Mouse (Mus musculus): ENCODE measurements around the gene H2-DMb1. TPM values are rescaled to one million over a fixed set of nuclear protein-coding genes. Genes with fewer than 3 reads are reported as not detected.
A peak's percentile ranks its signal among the peaks of the same experiment; 100 is the strongest.

H2-DMb1 gene
- polyA plus RNA-seq, 1 experiment from 2014 or later: 8.6 TPM

GRCm38 (mm10) chr17:34196941-34197894 is 44.3 kb downstream of the H2-DMb1 start, which contains the start of gene Psmb8:
Gene Psmb8, plus strand, starts transcription at chr17:34197721.
- H3K27me3 ChIP-seq (ENCODE audit: insufficient read depth, low read length): peaks cover 73% of the 10 kb centered on the region
- peak within 1 kb of the TSS; percentile 59 for H3K9ac ChIP-seq (replicated peaks; ENCODE audit: low read length)
- 5% methylated on average over 41 of the region's 41 CpGs for WGBS

GRCm38 (mm10) chr17:34197904-34198520 is 45.1 kb downstream of the H2-DMb1 start:
- Histone ChIP-seq H3K4me3 (ENCODE audit: low read length) (peak overlapping the region; percentile 56), H3K4me2 (replicated peaks; ENCODE audit: low read depth, low read length) (peak overlapping the region; percentile 72), H3K27me3 (ENCODE audit: insufficient read depth, low read length) (peaks cover 65% of the 10 kb centered on the region), H3K9ac (replicated peaks; ENCODE audit: low read length) (peak overlapping the region; percentile 59), H3K4me1 (ENCODE audit: insufficient read depth, low read length) (peaks cover 13% of the 10 kb centered on the region), H3K27ac (ENCODE audit: low read length) (no peak overlapping the region), H3K36me3 (ENCODE audit: insufficient read depth, low read length) (no peaks in the 10 kb centered on the region), H3K9me3 (ENCODE audit: low read length) (no peaks in the 10 kb centered on the region)
- WGBS: 1% methylated on average over 32 of the region's 32 CpGs
- no peak for ATAC-seq (ENCODE audit: low FRiP score, low TSS enrichment)

More at GRCm38 (mm10) chr17:34196941-34197894, 44.3 kb downstream of the H2-DMb1 start, which contains the start of gene Psmb8:
- Histone ChIP-seq H3K9me3 (ENCODE audit: low read length) (no peaks in the 10 kb centered on the region), H3K4me1 (ENCODE audit: insufficient read depth, low read length) (peaks cover 13% of the 10 kb centered on the region), H3K36me3 (ENCODE audit: insufficient read depth, low read length) (no peaks in the 10 kb centered on the region), H3K4me2 (replicated peaks; ENCODE audit: low read depth, low read length) (peak within 1 kb of the TSS; percentile 72), H3K27ac (ENCODE audit: low read length) (no peak within 1 kb of the TSS), H3K4me3 (ENCODE audit: low read length) (peak within 1 kb of the TSS; percentile 56)
- peak; percentile 89 for ATAC-seq (ENCODE audit: low FRiP score, low TSS enrichment)

- peaks cover 13% of the 10 kb centered on the region for H3K4me1 ChIP-seq (ENCODE audit: insufficient read depth, low read length)
- ATAC-seq (ENCODE audit: low FRiP score, low TSS enrichment): no peak
- peaks cover 60% of the 10 kb centered on the region for H3K27me3 ChIP-seq (ENCODE audit: insufficient read depth, low read length)
- no peak overlapping the region for H3K27ac ChIP-seq (ENCODE audit: low read length)
- H3K9me3 ChIP-seq (ENCODE audit: low read length): no peaks in the 10 kb centered on the region
- peak overlapping the region; percentile 56 for H3K4me3 ChIP-seq (ENCODE audit: low read length)
- WGBS: 12% methylated on average over 11 of the region's 11 CpGs
- peak overlapping the region; percentile 59 for H3K9ac ChIP-seq (replicated peaks; ENCODE audit: low read length)
- H3K36me3 ChIP-seq (ENCODE audit: insufficient read depth, low read length): no peaks in the 10 kb centered on the region
- peak overlapping the region; percentile 72 for H3K4me2 ChIP-seq (replicated peaks; ENCODE audit: low read depth, low read length)
Observed at GRCm38 (mm10) chr17:34198521-34198912, 45.6 kb downstream of the H2-DMb1 start.

- no peak overlapping the region for H3K4me2 ChIP-seq (replicated peaks; ENCODE audit: low read depth, low read length)
- WGBS: 67% methylated on average over 12 of the region's 12 CpGs
- H3K27me3 ChIP-seq (ENCODE audit: insufficient read depth, low read length): peaks cover 54% of the 10 kb centered on the region
- peaks cover 13% of the 10 kb centered on the region for H3K4me1 ChIP-seq (ENCODE audit: insufficient read depth, low read length)
- H3K4me3 ChIP-seq (ENCODE audit: low read length): no peak overlapping the region
- no peak overlapping the region for H3K27ac ChIP-seq (ENCODE audit: low read length)
- H3K9me3 ChIP-seq (ENCODE audit: low read length): no peaks in the 10 kb centered on the region
- no peak for ATAC-seq (ENCODE audit: low FRiP score, low TSS enrichment)
- H3K36me3 ChIP-seq (ENCODE audit: insufficient read depth, low read length): no peaks in the 10 kb centered on the region
- H3K9ac ChIP-seq (replicated peaks; ENCODE audit: low read length): no peak overlapping the region
Observed at GRCm38 (mm10) chr17:34199050-34199619, 46.3 kb downstream of the H2-DMb1 start.

- H3K27me3 ChIP-seq (ENCODE audit: insufficient read depth, low read length): peaks cover 45% of the 10 kb centered on the region
- no peak overlapping the region for H3K4me3 ChIP-seq (ENCODE audit: low read length)
- WGBS: 83% methylated on average over 10 of the region's 10 CpGs
- H3K9me3 ChIP-seq (ENCODE audit: low read length): no peaks in the 10 kb centered on the region
- ATAC-seq (ENCODE audit: low FRiP score, low TSS enrichment): no peak
- peaks cover 18% of the 10 kb centered on the region for H3K4me1 ChIP-seq (ENCODE audit: insufficient read depth, low read length)
- no peaks in the 10 kb centered on the region for H3K36me3 ChIP-seq (ENCODE audit: insufficient read depth, low read length)
- no peak overlapping the region for H3K27ac ChIP-seq (ENCODE audit: low read length)
- H3K4me2 ChIP-seq (replicated peaks; ENCODE audit: low read depth, low read length): no peak overlapping the region
- H3K9ac ChIP-seq (replicated peaks; ENCODE audit: low read length): no peak overlapping the region
Observed at GRCm38 (mm10) chr17:34200047-34200446, 47.2 kb downstream of the H2-DMb1 start.

- peaks cover 36% of the 10 kb centered on the region for H3K27me3 ChIP-seq (ENCODE audit: insufficient read depth, low read length)
Observed at GRCm38 (mm10) chr17:34200772-34201505, 48.1 kb downstream of the H2-DMb1 start.

GRCm38 (mm10) chr17:34201506-34202055 is 48.7 kb downstream of the H2-DMb1 start:
- no peak overlapping the region for H3K27ac ChIP-seq (ENCODE audit: low read length)
- H3K9me3 ChIP-seq (ENCODE audit: low read length): no peaks in the 10 kb centered on the region
- WGBS: 67% methylated on average over 7 of the region's 7 CpGs
- H3K4me3 ChIP-seq (ENCODE audit: low read length): no peak overlapping the region
- H3K9ac ChIP-seq (replicated peaks; ENCODE audit: low read length): no peak overlapping the region
- peaks cover 36% of the 10 kb centered on the region for H3K27me3 ChIP-seq (ENCODE audit: insufficient read depth, low read length)
- H3K4me1 ChIP-seq (ENCODE audit: insufficient read depth, low read length): peaks cover 24% of the 10 kb centered on the region
- no peak for ATAC-seq (ENCODE audit: low FRiP score, low TSS enrichment)
- no peak overlapping the region for H3K4me2 ChIP-seq (replicated peaks; ENCODE audit: low read depth, low read length)
- no peaks in the 10 kb centered on the region for H3K36me3 ChIP-seq (ENCODE audit: insufficient read depth, low read length)

More at GRCm38 (mm10) chr17:34200772-34201505, 48.1 kb downstream of the H2-DMb1 start:
- H3K4me1 ChIP-seq (ENCODE audit: insufficient read depth, low read length): peaks cover 24% of the 10 kb centered on the region
- no peaks in the 10 kb centered on the region for H3K36me3 ChIP-seq (ENCODE audit: insufficient read depth, low read length)
- H3K4me2 ChIP-seq (replicated peaks; ENCODE audit: low read depth, low read length): no peak overlapping the region
- no peak overlapping the region for H3K27ac ChIP-seq (ENCODE audit: low read length)
- H3K4me3 ChIP-seq (ENCODE audit: low read length): no peak overlapping the region
- 85% methylated on average over 16 of the region's 16 CpGs for WGBS
- no peaks in the 10 kb centered on the region for H3K9me3 ChIP-seq (ENCODE audit: low read length)
- ATAC-seq (ENCODE audit: low FRiP score, low TSS enrichment): no peak
- H3K9ac ChIP-seq (replicated peaks; ENCODE audit: low read length): no peak overlapping the region

- Histone ChIP-seq H3K4me1 (ENCODE audit: insufficient read depth, low read length) (peaks cover 17% of the 10 kb centered on the region), H3K27me3 (ENCODE audit: insufficient read depth, low read length) (peaks cover 26% of the 10 kb centered on the region), H3K4me3 (ENCODE audit: low read length) (no peak overlapping the region), H3K9ac (replicated peaks; ENCODE audit: low read length) (no peak overlapping the region), H3K36me3 (ENCODE audit: insufficient read depth, low read length) (no peaks in the 10 kb centered on the region), H3K9me3 (ENCODE audit: low read length) (no peaks in the 10 kb centered on the region), H3K4me2 (replicated peaks; ENCODE audit: low read depth, low read length) (no peak overlapping the region), H3K27ac (ENCODE audit: low read length) (no peak overlapping the region)
- peak; percentile 44; the same call in 1 of the 2 replicates for ATAC-seq (ENCODE audit: low FRiP score, low TSS enrichment)
- 87% methylated on average over 4 of the region's 4 CpGs for WGBS
Observed at GRCm38 (mm10) chr17:34202760-34203442, 50.0 kb downstream of the H2-DMb1 start.
